Mouse (Mus musculus): ENCODE results near the gene Il21r.

Gene Il21r

GRCm38 (mm10) chr7:125603185-125603631, at the start of gene Il21r:
Gene Il21r (plus strand): TSS chr7:125603429.
- DNase-seq: no peak

GRCm38 (mm10) chr7:125553653-125554428, 49.4 kb upstream of the Il21r start:
- DNase-seq: no peak

- no peak for DNase-seq
Measured at GRCm38 (mm10) chr7:125554456-125555114, 48.6 kb upstream of the Il21r start.

GRCm38 (mm10) chr7:125555351-125555872, 47.8 kb upstream of the Il21r start:
- DNase-seq: no peak

- DNase-seq: no peak
Measured at GRCm38 (mm10) chr7:125556096-125556495, 47.1 kb upstream of the Il21r start.

- no peak for DNase-seq
Measured at GRCm38 (mm10) chr7:125556865-125557264, 46.4 kb upstream of the Il21r start.

- no peak for DNase-seq
Measured at GRCm38 (mm10) chr7:125558401-125558945, 44.8 kb upstream of the Il21r start.

GRCm38 (mm10) chr7:125558997-125559396, 44.2 kb upstream of the Il21r start:
- no peak for DNase-seq

GRCm38 (mm10) chr7:125559537-125559936, 43.7 kb upstream of the Il21r start:
- no peak for DNase-seq

- DNase-seq: no peak
Measured at GRCm38 (mm10) chr7:125560146-125560785, 43.0 kb upstream of the Il21r start.

GRCm38 (mm10) chr7:125561085-125561690, 42.0 kb upstream of the Il21r start:
- DNase-seq: no peak

GRCm38 (mm10) chr7:125562413-125562812, 40.8 kb upstream of the Il21r start:
- DNase-seq: no peak

GRCm38 (mm10) chr7:125563093-125563492, 40.1 kb upstream of the Il21r start:
- no peak for DNase-seq

GRCm38 (mm10) chr7:125564316-125565024, 38.8 kb upstream of the Il21r start:
- no peak for DNase-seq

GRCm38 (mm10) chr7:125565516-125566285, 37.5 kb upstream of the Il21r start:
- DNase-seq: no peak

GRCm38 (mm10) chr7:125566420-125566819, 36.8 kb upstream of the Il21r start:
- no peak for DNase-seq

GRCm38 (mm10) chr7:125568888-125569287, 34.3 kb upstream of the Il21r start:
- no peak for DNase-seq

GRCm38 (mm10) chr7:125571891-125572290, 31.3 kb upstream of the Il21r start:
- no peak for DNase-seq

- no peak for DNase-seq
Measured at GRCm38 (mm10) chr7:125572737-125573136, 30.5 kb upstream of the Il21r start.

GRCm38 (mm10) chr7:125573849-125574248, 29.4 kb upstream of the Il21r start:
- no peak for DNase-seq

GRCm38 (mm10) chr7:125574832-125575231, 28.4 kb upstream of the Il21r start:
- no peak for DNase-seq
